Mouse (Mus musculus) hindbrain, embryonic 14.5 days (tissue): ENCODE measurements around the gene Chchd2. TPM values are rescaled to one million over a fixed set of nuclear protein-coding genes. Genes with fewer than 3 reads are reported as not detected.

Source experiments
- ATAC-seq: fragments of 200-750 bp; cut with Nextera tagmentation; 2 replicates; pipeline ENCODE4 v1.8.0; 2017; ENCODE audit warnings: moderate number of reproducible peaks, mild to moderate bottlenecking, moderate TSS enrichment, moderate library complexity; ENCODE audit not compliant: low FRiP score
- DNase-seq: peaks from one replicate; pipeline ENCODE4 v3.0.0-alpha.2; 2015; ENCODE audit warnings: low spot score
- H3K27ac ChIP-seq: fragments of 300-500 bp; sonication (generic); 2 replicates; pipeline ENCODE4 v1.5.1; 2014; ENCODE audit warnings: mild to moderate bottlenecking, moderate library complexity
- H3K27me3 ChIP-seq: fragments of 300-500 bp; sonication (generic); 2 replicates; pipeline ENCODE4 v1.6.1; 2014; ENCODE audit warnings: mild to moderate bottlenecking, low read length, mixed read lengths; ENCODE audit not compliant: control insufficient read depth, insufficient read depth
- H3K36me3 ChIP-seq: fragments of 300-500 bp; sonication (generic); replicated peaks from 2 replicates; pipeline ENCODE4 v1.6.1; 2014; ENCODE audit not compliant: control insufficient read depth, insufficient read depth
- H3K4me1 ChIP-seq: fragments of 300-500 bp; sonication (generic); replicated peaks from 2 replicates; pipeline ENCODE4 v1.6.1; 2014; ENCODE audit warnings: antibody characterized with exemption, low read length, mixed read lengths; ENCODE audit not compliant: control insufficient read depth, insufficient read depth
- H3K4me2 ChIP-seq: fragments of 300-500 bp; sonication (generic); replicated peaks from 2 replicates; pipeline ENCODE4 v1.6.1; 2014; ENCODE audit warnings: mild to moderate bottlenecking, moderate library complexity
- H3K4me3 ChIP-seq: fragments of 300-500 bp; sonication (generic); replicated peaks from 2 replicates; pipeline ENCODE4 v1.5.1; 2014; ENCODE audit warnings: mild to moderate bottlenecking, low read length
- H3K9ac ChIP-seq: fragments of 300-500 bp; sonication (generic); 2 replicates; pipeline ENCODE4 v1.6.1; 2014
- H3K9me3 ChIP-seq: fragments of 300-500 bp; sonication (generic); 2 replicates; pipeline ENCODE4 v1.6.1; 2016; ENCODE audit warnings: low read length; ENCODE audit not compliant: control insufficient read depth
- WGBS: fragments of 180-500 bp; shearing (Covaris S2); extraction: QIAGEN DNeasy Blood & Tissue Kit; methylation state at CpG from one replicate; pipeline ENCODE4 v1.1.7; 2014; 5-methylcytosine and 5-hydroxymethylcytosine counted together
- polyA plus RNA-seq: library from polyadenylated mRNA; unstranded; fragments of >200 nt; fragmentation: Nextera tagmentation; extraction: Ambion mirVana; gene quantifications from 2 replicates; pipeline ENCODE4 v1.2.1, GENCODE M21; 2014

The Chchd2 gene
- 704 and 793 TPM in 2 replicates for polyA plus RNA-seq

DNA sequence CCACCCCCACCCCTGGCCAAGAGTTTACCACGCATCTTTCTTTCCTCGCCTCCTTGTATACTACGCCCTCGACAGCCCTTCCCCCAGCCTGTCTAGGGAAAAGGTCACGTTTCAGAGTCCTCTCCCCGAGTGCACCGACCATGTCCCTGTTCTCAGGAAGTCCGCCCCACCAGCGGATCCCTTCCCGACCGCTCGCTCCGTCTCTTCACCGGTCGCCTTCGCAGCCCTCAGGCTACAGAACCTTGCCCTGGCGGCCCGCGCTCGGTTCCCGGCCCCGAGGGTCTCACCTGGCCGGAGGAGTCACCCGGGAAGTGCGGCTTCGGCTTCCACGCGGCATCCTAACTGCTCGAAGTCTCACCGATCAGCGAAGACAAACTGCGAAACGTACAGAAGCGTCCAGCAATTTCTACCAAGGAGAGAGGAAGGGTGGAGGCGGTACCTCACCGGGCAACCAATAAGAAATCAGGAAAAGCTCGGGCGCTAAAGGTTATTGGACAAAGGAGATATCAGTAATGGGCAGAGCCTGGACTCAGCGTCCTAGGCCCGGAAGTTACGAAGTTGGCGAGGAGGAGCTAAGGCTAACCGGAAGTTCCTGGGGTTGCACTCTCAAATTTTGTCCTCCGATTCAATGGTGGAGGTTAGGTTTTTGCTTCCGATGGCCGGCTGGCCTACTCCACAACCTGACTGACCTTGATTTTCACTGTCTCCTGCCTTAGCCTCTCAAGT lies at the start of gene Chchd2:
Chchd2 (minus strand) TSS at position 560 of the 726 bp plus-strand sequence.
- WGBS = under 1% methylated on average over 46 of the region's 46 CpGs

DNA sequence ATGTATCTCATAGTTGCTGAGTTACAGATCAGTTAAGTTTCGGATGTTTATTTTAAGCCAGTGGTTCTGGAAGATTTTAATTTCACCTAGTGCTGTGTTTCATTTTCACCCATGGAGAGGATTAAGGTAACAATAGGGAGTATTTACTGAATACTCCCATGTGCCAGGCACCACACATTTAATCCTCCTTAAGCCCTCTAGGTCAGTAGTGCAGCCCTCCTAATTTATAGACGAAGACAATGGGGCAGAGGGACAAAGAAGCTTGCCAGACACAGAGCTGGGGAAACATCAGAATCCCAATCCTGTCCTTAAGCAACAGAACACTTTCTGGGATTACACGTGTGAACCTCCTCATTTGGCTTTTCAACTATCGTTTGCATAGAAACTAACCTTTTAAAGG lies 49.7 kb upstream of the Chchd2 start:
- no peak overlapping the region for H3K27ac ChIP-seq
- H3K4me1 ChIP-seq = no peaks in the 10 kb centered on the region
- H3K9ac ChIP-seq = no peak overlapping the region
- WGBS = 45% methylated on average over 4 of the region's 4 CpGs
- no peak overlapping the region for H3K4me3 ChIP-seq
- H3K4me2 ChIP-seq = no peak overlapping the region
- no peak for ATAC-seq
- DNase-seq = no peak
- H3K36me3 ChIP-seq = no peaks in the 10 kb centered on the region
- H3K9me3 ChIP-seq = no peaks in the 10 kb centered on the region
- no peaks in the 10 kb centered on the region for H3K27me3 ChIP-seq

More for the DNA sequence above, at the start of gene Chchd2:
- Histone ChIP-seq H3K36me3 (peaks cover 27% of the 10 kb centered on the region), H3K4me1 (peaks cover 13% of the 10 kb centered on the region), H3K9me3 (no peaks in the 10 kb centered on the region), H3K4me3 (peak within 1 kb of the TSS; percentile 97), H3K27me3 (no peaks in the 10 kb centered on the region), H3K9ac (peak within 1 kb of the TSS; percentile 90), H3K4me2 (peak within 1 kb of the TSS; percentile 86), H3K27ac (peak within 1 kb of the TSS; percentile 93)
- ATAC-seq (peak; percentile 99), DNase-seq (peak; percentile 99)

DNA sequence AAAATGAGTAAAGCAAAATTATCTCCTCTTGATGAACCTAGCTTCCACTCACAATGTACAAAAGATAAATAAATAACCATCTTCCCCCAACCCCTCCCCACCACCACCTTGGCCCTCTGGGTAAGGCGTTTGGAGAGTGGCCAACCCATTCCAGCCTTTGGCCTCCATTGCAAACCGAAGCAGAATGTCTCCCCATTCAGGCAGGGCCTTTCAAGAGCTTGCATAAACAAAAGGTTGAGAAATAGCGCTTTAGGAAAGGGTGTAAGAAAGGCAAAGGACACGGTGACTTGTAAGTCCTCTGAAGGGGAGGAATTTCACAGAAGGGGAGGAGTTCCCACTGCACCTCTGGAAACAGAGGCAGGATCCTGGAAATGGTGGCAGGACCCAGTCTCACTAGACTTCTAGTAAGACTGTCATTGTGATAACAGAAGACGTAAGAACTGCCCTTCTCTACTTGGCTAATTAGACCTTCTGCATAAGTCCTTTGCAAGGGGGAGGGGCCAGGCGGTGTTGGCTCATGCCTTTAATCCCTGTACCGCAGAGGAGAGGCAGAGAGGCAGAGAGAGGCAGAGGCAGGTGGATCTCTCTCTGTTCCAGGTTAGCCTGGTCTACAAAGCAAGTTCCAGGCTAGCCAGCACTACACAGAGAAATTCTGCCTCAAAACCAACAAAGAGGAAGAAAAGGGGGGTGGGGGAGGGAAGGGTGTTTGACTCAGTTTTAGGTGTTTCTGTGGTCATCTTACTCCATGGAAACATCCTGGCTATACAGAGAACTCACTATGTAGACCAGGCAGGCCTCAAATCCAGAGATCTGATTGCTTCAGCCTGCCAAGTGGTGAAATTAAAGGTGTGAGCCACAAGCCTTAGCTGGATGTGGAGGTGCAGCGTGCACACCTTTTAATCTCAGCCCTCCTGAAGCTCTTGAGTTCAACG lies 42.9 kb upstream of the Chchd2 start:
- Histone ChIP-seq H3K4me3 (no peak overlapping the region), H3K4me1 (no peaks in the 10 kb centered on the region), H3K27ac (no peak overlapping the region), H3K9me3 (no peaks in the 10 kb centered on the region), H3K9ac (no peak overlapping the region), H3K27me3 (no peaks in the 10 kb centered on the region), H3K36me3 (no peaks in the 10 kb centered on the region), H3K4me2 (no peak overlapping the region)
- WGBS = 45% methylated on average over 9 of the region's 9 CpGs
- DNase-seq = no peak
- no peak for ATAC-seq

DNA sequence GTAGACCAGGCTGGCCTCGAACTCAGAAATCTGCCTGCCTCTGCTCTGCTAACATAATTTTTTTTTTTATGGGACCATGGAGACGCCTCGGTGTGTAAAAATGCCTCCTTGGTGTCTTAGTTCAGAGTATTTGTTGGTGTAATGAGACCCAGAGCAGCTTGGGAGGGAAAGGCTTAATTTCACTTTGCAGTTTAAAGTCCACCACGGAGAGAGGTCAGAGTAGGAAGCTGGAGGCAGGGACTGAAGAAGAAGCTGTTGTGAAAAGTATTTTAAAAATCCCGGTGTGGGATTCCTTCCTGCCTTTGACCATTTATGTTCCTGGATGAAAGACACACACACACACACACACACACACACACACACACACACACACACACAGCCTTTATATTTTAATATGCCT lies 38.7 kb upstream of the Chchd2 start:
- 82% methylated on average over 5 of the region's 5 CpGs for WGBS
- H3K36me3 ChIP-seq = no peaks in the 10 kb centered on the region
- H3K27me3 ChIP-seq = no peaks in the 10 kb centered on the region
- H3K4me1 ChIP-seq = no peaks in the 10 kb centered on the region
- H3K4me3 ChIP-seq = no peak overlapping the region
- DNase-seq (no peak), ATAC-seq (no peak)
- H3K27ac ChIP-seq = no peak overlapping the region
- no peak overlapping the region for H3K9ac ChIP-seq
- H3K9me3 ChIP-seq = no peaks in the 10 kb centered on the region
- no peak overlapping the region for H3K4me2 ChIP-seq

DNA sequence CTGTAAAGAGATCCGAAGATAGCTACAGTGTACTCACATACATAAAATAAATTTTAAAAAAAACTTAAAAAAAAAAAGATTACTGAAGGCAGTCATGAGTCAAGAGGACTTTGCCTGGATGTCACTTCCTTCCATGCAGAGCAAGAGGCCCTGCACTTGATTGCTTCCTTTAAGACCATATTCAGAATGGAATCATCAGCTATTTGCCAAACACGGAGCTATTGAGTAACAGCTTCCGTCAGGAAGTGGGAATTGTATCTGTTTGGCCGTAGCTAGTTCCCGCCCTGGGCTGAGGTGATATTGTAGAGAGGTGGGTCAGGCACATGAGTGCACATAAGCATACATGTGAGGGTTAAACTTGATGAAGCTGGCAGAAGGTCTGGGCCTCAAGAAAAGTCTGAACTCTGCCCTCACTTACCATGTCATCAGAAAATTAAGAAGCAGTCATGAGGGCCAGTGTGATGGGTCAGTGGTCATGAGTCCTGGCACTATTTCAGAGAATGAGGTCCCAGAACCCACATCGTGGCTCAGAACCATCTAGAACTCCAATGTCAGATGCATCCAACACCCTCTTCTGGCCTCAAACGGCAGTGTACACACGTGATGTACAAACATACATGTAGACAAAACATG lies 37.7 kb upstream of the Chchd2 start:
- ATAC-seq (no peak), DNase-seq (no peak)
- Histone ChIP-seq H3K36me3 (no peaks in the 10 kb centered on the region), H3K9me3 (no peaks in the 10 kb centered on the region), H3K4me3 (no peak overlapping the region), H3K4me1 (no peaks in the 10 kb centered on the region), H3K4me2 (no peak overlapping the region), H3K27ac (no peak overlapping the region), H3K27me3 (no peaks in the 10 kb centered on the region), H3K9ac (no peak overlapping the region)
- WGBS = 93% methylated on average over 8 of the region's 8 CpGs

DNA sequence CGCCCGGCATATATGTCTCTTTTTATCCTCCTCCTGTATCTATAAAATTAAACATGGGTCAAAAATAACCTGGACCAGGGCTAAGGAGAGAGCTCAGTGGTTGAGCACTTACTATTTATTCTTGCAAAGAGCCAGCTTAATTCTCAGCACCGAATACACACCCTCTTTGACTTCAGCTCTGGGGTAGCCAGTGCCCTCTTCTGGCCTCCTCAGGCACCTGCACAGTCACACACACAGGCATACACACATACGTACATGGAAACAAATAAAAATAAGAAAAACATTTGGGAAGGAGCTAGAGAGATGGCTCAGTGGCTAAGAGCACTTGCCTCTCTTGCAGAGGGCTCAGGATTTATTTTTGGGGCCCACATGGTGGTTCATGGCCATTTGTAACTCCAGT lies 34.7 kb upstream of the Chchd2 start:
- no peaks in the 10 kb centered on the region for H3K4me1 ChIP-seq
- H3K4me2 ChIP-seq = no peak overlapping the region
- WGBS = 97% methylated on average over 4 of the region's 4 CpGs
- H3K9me3 ChIP-seq = no peaks in the 10 kb centered on the region
- H3K27ac ChIP-seq = no peak overlapping the region
- no peaks in the 10 kb centered on the region for H3K36me3 ChIP-seq
- no peak overlapping the region for H3K9ac ChIP-seq
- no peak for ATAC-seq
- no peak overlapping the region for H3K4me3 ChIP-seq
- no peak for DNase-seq
- H3K27me3 ChIP-seq = no peaks in the 10 kb centered on the region

DNA sequence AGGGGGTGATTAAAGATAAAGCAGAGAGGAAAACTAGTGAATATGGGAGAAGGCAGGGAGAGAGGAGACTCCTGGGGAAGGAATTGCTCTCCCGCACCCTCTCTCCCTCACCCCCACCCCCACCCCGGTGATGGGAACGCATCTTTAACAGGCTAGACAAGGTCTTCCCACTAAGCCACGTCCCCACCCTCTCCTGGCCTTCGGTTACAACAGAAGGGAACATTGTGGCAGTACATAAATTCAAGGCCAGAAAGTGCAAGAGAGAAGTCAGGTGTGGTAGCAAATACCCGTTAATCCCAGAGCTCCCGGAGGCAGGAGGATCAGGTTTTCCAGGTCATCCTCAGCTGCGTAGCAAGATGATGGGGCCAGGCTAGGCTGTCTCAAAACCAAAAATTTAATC lies 32.0 kb upstream of the Chchd2 start:
- Histone ChIP-seq H3K9me3 (no peaks in the 10 kb centered on the region), H3K4me3 (no peak overlapping the region), H3K4me2 (no peak overlapping the region), H3K27me3 (no peaks in the 10 kb centered on the region), H3K9ac (no peak overlapping the region), H3K36me3 (no peaks in the 10 kb centered on the region), H3K27ac (no peak overlapping the region), H3K4me1 (no peaks in the 10 kb centered on the region)
- ATAC-seq (no peak), DNase-seq (no peak)
- WGBS = 71% methylated on average over 8 of the region's 8 CpGs

DNA sequence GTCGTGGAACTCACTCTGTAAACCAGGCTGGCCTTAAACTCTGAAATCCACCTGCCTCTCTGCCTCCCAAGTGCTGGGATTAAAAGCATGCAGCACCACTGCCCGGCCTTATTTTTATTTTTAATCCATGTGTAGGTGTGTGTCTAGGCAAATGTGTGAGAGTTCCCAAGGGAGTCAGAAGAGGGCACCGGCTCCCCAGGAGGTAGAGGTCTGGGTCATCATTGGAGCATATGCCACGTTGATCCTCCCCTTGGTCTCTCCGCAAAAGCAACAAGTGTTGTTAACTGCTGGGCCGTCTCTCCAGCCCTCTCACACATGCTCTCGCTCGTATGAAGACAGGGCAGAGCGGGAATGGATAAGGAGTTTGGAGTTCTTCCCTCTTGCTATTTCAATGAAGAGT lies 31.5 kb upstream of the Chchd2 start:
- Histone ChIP-seq H3K4me2 (no peak overlapping the region), H3K9me3 (no peaks in the 10 kb centered on the region), H3K9ac (no peak overlapping the region), H3K4me1 (no peaks in the 10 kb centered on the region), H3K27ac (no peak overlapping the region), H3K4me3 (no peak overlapping the region), H3K36me3 (no peaks in the 10 kb centered on the region), H3K27me3 (no peaks in the 10 kb centered on the region)
- ATAC-seq = no peak
- WGBS = 85% methylated on average over 9 of the region's 9 CpGs
- DNase-seq = no peak

DNA sequence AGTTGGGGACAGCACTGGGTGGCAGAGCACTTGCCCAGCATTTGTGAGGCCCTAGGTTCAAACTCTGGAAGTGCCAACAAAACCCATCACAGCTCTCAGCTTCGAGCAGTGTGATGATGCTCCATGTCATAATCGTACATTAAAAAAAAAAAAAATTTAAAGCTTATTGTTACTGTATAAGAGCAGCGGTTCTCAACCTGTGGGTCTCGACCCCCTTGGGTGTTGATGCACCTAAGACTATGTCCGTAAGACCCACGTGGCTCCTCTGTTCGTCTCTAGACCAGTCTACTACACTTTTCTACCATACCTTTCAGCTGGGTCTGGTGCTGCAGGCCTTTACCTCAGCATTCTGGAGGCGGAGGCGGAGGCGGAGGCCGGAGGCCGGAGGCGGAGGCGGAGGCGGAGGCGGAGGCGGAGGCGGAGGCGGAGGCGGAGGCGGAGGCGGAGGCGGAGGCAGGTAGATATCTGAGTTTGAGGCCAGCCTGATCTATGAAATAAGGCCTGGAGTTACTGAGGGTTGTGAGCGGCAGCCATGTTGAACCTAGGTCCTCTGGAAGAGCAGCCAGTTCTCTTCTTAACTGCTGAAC lies 30.9 kb upstream of the Chchd2 start:
- Histone ChIP-seq H3K27me3 (no peaks in the 10 kb centered on the region), H3K36me3 (no peaks in the 10 kb centered on the region), H3K4me2 (no peak overlapping the region), H3K4me1 (no peaks in the 10 kb centered on the region), H3K27ac (no peak overlapping the region), H3K9me3 (no peaks in the 10 kb centered on the region), H3K9ac (no peak overlapping the region), H3K4me3 (no peak overlapping the region)
- DNase-seq (no peak), ATAC-seq (no peak)
- 92% methylated on average over 24 of the region's 24 CpGs for WGBS
